Mouse (Mus musculus) ovary, adult 18-20 months (tissue): ENCODE data around the gene Wdr45.
A peak's percentile ranks its signal among the peaks of the same experiment; 100 is the strongest.

Experiments
- DNase-seq: peaks from one replicate; pipeline ENCODE4 v3.0.0; 2022; ENCODE audit warnings: low spot score, mixed read lengths

The Wdr45 gene

DNA sequence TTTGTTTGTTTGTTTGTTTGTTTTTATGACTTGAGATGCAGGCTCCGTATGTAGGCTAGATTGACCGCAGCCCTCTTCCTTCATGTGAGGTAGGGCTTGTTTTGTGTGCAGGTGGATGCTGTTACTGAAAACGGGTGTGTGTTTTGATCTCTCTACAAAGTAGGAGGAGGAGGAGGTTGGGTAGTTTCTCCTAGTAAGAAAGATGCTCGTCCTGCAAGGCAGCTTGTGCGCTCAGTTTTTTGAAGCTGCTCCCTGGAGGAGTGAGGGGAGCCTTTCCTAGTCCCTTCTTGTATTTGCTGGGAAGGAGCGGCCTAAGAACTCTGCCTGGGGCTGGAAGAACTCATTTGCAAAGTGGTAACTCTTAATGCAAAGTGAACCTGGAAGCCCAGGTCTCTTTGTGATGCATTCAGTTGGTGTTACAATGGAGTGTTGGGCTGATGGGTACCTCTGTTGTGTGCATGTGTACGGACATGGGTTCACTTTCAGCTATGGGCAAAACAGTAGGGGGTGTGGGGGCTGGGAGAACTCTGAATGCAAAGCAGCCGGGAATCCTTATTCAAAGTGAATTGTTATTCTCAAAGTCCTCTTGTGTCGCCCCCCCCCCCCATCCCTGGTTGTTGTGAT, 50.6 kb downstream of the Wdr45 start:
- no peak for DNase-seq

DNA sequence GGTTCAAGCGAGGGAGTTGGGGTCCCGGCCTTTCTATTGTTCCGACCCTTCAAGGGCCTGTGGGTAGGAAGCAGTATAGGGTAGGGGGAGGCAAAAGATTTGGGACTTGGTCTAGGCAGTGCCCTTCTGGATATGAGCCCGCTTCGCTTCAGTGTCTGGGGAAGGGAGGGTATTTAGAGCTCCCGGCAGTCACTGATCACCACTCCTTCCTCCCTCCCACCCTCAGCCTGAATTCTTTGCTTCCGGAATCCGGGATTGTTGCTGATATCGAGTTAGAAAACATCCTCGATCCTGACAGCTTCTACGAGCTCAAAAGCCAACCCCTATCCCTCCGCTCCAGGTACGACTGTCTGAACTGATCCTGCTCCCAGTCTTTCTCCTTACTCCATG, 51.1 kb downstream of the Wdr45 start:
- DNase-seq, result no peak

DNA sequence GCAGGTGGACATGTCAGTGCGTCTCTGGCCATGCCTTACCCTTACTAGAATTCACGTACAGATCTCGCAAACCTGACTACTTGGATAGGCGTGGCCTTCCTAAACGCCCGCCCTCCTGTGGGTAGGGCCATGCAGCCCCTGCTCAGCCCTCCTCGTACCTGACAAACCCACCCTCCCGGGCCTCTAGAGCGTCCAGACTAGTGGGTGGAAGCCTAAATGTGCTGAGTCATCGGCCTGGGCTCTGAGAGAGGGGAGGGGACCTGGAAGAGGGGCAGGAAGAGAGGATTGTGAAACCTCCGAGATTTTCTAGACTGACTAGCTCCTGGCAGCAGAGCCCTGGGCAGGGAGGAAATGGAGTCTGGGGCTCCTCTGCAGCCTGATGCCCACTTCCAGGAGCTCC, 51.6 kb downstream of the Wdr45 start:
- peak; percentile 59 for DNase-seq

DNA sequence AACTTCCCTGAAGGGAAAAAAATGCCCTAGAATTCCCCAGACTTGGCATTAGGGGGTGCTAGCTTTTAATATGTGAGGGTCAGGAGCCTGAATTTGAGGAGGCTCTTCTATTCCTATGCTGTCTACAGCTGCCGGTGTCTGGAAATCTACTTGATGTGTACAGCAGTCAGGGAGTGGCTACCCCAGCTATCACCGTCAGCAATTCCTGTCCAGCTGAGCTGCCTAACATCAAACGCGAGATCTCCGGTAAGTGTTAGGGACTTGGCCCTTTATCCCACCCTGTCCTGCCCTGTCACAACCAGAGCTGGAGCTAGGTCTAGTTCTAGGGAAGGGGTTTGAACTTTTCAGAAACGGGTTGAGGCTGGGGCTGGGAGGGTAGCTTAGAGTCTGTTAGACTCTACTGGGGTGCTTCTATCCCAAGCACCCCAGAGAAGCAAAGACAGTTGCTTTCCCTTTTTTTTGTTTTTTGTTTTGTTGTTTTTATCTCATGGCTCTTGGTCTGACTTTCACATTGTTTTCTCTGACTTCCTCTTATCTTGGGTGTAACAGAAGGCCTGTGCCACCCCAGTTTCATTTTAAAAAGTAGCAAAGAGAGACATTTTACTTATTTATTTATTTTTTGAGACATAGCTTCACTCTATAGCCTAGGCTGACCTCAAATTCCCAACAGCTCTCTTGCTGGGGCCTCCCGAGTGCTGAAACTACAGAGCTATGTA, 55.3 kb downstream of the Wdr45 start:
- no peak for DNase-seq

DNA sequence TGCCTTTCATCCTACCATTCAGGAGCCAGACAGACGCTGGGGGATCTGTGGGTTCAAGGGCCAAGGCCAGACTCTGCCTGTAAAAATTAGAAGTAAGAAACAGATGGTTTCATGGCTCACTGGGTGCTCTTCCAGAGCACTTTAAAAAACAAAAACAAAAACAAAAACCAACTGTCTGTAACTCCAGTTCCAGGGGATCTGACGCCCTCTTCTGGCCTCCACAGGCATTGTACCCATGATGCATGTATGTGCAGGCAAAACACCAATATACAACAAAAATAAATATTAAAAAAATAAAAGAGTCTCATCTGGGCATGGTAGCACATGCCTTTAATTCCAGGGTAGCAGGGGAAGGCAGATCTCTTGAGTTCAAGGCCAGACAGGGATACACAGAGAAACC, 58.6 kb downstream of the Wdr45 start:
- DNase-seq, result no peak

DNA sequence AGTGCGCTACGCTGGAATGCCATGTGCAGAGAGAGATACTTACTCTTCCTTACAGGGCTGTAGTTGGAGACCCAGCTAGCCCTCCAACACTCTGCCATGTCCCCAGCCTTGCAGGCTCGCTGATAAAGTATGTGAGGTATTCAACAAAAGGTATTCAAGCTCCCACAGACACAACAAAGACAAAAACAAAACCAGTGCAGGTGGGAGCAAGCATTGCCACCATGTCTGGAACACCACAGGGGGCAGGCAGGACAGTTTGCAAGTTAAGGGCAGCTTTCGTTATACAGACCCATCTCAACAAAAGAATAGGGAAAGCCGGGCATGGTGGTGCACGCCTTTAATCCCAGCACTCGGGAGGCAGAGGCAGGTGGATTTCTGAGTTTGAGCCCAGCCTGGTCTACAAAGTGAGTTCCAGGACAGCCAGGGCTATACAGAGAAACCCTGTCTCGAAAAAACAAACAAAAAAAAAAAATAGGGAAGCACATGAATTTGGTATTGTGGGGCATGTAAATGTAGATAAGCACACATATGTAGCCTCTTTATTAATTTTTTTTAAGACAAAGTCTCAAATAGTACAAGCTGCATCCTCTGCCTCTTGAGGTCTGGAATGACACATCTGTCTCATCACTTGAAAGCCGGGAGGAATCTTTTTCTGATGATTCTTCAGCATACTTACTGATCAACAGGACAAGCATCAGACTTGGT, 61.5 kb downstream of the Wdr45 start:
- DNase-seq, result no peak

DNA sequence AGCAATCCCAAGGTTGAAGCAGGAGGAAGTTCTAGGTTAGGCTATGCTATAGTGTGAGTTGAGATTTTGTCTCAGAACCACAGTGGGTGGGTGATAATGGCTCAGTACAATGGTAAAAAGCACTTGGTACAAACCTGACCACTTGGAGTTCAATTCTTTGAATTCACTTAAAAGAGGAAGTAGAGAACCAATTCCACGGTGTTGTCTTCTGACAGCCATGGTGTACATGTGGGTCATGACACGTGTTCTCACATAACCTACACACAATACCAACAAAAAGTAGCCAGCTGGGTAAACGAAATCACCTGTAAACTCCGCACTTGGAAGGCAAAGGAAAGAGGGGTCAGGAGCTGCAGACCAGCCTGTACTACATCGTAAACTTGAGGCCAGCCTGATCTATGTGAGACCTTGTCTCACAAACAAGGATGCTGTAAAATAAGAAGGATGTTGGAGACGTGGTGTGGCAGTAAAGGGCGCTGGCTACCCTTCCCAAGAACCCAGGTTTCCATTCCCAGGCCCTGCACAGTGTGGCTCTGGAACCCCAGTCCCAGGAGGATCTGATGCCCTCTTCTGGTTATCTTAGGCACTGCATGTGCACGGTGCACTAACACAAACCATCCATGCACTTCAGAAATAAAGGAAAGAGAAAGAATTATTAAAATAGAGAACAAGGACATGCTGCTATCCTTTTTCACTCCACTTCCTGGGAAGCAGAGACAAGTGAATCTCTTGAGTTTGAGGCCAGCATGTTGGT, 62.4 kb downstream of the Wdr45 start:
- no peak for DNase-seq
